Mouse (Mus musculus) embryonic facial prominence, embryonic 14.5 days (tissue): ENCODE measurements around the gene St3gal5. TPM values are rescaled to one million over a fixed set of nuclear protein-coding genes. Genes with fewer than 3 reads are reported as not detected.
"Not testable (repeated sequence)": the region's sequence is repeated elsewhere in the genome, so short reads cannot be mapped to it uniquely, and the experiment has no call there.

Experiments used
- ATAC-seq: fragments of 200-750 bp; cut with Nextera tagmentation; 2 replicates; pipeline ENCODE4 v1.8.0; 2017; ENCODE audit warnings: low read depth, moderate number of reproducible peaks, moderate TSS enrichment
- DNase-seq: peaks from one replicate; pipeline ENCODE4 v3.0.0-alpha.2; 2015; ENCODE audit warnings: low spot score
- H3K27ac ChIP-seq: fragments of 300-500 bp; sonication (generic); replicated peaks from 2 replicates; pipeline ENCODE4 v1.5.1; 2014; ENCODE audit warnings: low read depth, mild to moderate bottlenecking, low read length, moderate library complexity
- H3K27me3 ChIP-seq: fragments of 300-500 bp; sonication (generic); replicated peaks from 2 replicates; pipeline ENCODE4 v1.6.1; 2014; ENCODE audit warnings: low read length; ENCODE audit not compliant: control insufficient read depth, insufficient read depth
- H3K36me3 ChIP-seq: fragments of 300-500 bp; sonication (generic); 2 replicates; pipeline ENCODE4 v1.6.1; 2014; ENCODE audit warnings: low read length, mixed read lengths; ENCODE audit not compliant: control insufficient read depth, insufficient read depth
- H3K4me1 ChIP-seq: fragments of 300-500 bp; sonication (generic); 2 replicates; pipeline ENCODE4 v1.6.1; 2014; ENCODE audit warnings: antibody characterized with exemption, low read length; ENCODE audit not compliant: control insufficient read depth, insufficient read depth
- H3K4me2 ChIP-seq: fragments of 300-500 bp; sonication (generic); 2 replicates; pipeline ENCODE4 v1.6.1; 2014; ENCODE audit warnings: low read depth, mild to moderate bottlenecking, low read length, moderate library complexity, mixed read lengths
- H3K4me3 ChIP-seq: fragments of 300-500 bp; sonication (generic); 2 replicates; pipeline ENCODE4 v1.5.1; 2014; ENCODE audit warnings: low read depth, mild to moderate bottlenecking, low read length
- H3K9ac ChIP-seq: fragments of 300-500 bp; sonication (generic); 2 replicates; pipeline ENCODE4 v1.6.1; 2014; ENCODE audit warnings: low read depth, mild to moderate bottlenecking, low read length, moderate library complexity, mixed read lengths
- H3K9me3 ChIP-seq: fragments of 300-500 bp; sonication (generic); 2 replicates; pipeline ENCODE4 v1.6.1; 2016; ENCODE audit warnings: low read length; ENCODE audit not compliant: control insufficient read depth
- WGBS: fragments of 180-500 bp; shearing (Covaris S2); extraction: QIAGEN DNeasy Blood & Tissue Kit; methylation state at CpG from one replicate; pipeline ENCODE4 v1.1.7; 2014; 5-methylcytosine and 5-hydroxymethylcytosine counted together
- polyA plus RNA-seq: library from polyadenylated mRNA; unstranded; fragments of >200 nt; fragmentation: Nextera tagmentation; extraction: Ambion mirVana; gene quantifications from 2 replicates; pipeline ENCODE4 v1.2.1, GENCODE M21; 2014

Gene St3gal5
- polyA plus RNA-seq, 1 experiment from 2014 or later, result 31.3 TPM

- H3K9ac ChIP-seq, result not testable (repeated sequence)
These were observed 36.7 kb upstream of the St3gal5 start for GRCm38 (mm10) chr6:72060677-72061076.

GRCm38 (mm10) chr6:72063718-72064117 lies 33.7 kb upstream of the St3gal5 start:
- no peak for DNase-seq
- 86% methylated on average over 6 of the region's 6 CpGs for WGBS

More at GRCm38 (mm10) chr6:72060677-72061076, 36.7 kb upstream of the St3gal5 start:
- not testable (repeated sequence) for H3K4me3 ChIP-seq, H3K36me3 ChIP-seq, H3K27me3 ChIP-seq, DNase-seq, H3K4me1 ChIP-seq, H3K9me3 ChIP-seq, H3K27ac ChIP-seq, H3K4me2 ChIP-seq, ATAC-seq
- WGBS, result 71% methylated on average over 10 of the region's 10 CpGs

DNA sequence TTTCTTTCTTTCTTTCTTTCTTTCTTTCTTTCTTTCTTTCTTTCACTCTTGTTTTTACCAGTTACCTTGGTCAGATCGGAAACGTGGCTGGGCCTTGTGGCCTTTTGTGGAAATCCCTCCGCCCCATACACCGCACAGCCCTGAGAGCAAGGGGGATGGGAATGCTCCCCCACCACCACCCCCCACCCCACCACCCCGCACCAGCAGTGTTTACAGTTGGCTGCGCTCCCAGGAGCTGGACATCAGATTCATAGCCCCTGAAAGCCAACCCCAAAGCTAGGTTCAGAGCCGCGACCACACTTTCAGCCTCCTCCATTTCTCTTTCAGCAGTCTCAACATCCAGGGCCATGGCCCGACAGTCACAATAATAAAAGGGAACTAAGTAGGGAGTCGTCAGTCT lies 31.4 kb upstream of the St3gal5 start:
- Histone ChIP-seq H3K36me3 (no peaks in the 10 kb centered on the region), H3K27me3 (no peaks in the 10 kb centered on the region), H3K9ac (no peak overlapping the region), H3K9me3 (no peaks in the 10 kb centered on the region), H3K4me1 (no peaks in the 10 kb centered on the region), H3K4me3 (no peak overlapping the region), H3K4me2 (no peak overlapping the region), H3K27ac (no peak overlapping the region)
- DNase-seq (no peak), ATAC-seq (no peak)
- 63% methylated on average over 9 of the region's 10 CpGs for WGBS

More at GRCm38 (mm10) chr6:72063718-72064117, 33.7 kb upstream of the St3gal5 start:
- no peak overlapping the region for H3K4me3 ChIP-seq
- H3K4me2 ChIP-seq, result no peak overlapping the region
- no peaks in the 10 kb centered on the region for H3K9me3 ChIP-seq
- no peak overlapping the region for H3K27ac ChIP-seq
- no peaks in the 10 kb centered on the region for H3K4me1 ChIP-seq
- no peaks in the 10 kb centered on the region for H3K27me3 ChIP-seq
- no peak overlapping the region for H3K9ac ChIP-seq
- ATAC-seq, result no peak
- no peaks in the 10 kb centered on the region for H3K36me3 ChIP-seq

GRCm38 (mm10) chr6:72068436-72068835 lies 29.0 kb upstream of the St3gal5 start:
- Histone ChIP-seq H3K4me3 (no peak overlapping the region), H3K4me2 (no peak overlapping the region), H3K27me3 (no peaks in the 10 kb centered on the region), H3K4me1 (no peaks in the 10 kb centered on the region), H3K27ac (no peak overlapping the region), H3K9me3 (no peaks in the 10 kb centered on the region), H3K9ac (no peak overlapping the region), H3K36me3 (no peaks in the 10 kb centered on the region)
- WGBS, result 82% methylated on average over 4 of the region's 4 CpGs
- no peak for DNase-seq
- no peak for ATAC-seq

GRCm38 (mm10) chr6:72071281-72071870 lies 26.0 kb upstream of the St3gal5 start:
- Histone ChIP-seq H3K27me3 (no peaks in the 10 kb centered on the region), H3K27ac (no peak overlapping the region), H3K9ac (no peak overlapping the region), H3K4me1 (no peaks in the 10 kb centered on the region), H3K9me3 (no peaks in the 10 kb centered on the region), H3K36me3 (no peaks in the 10 kb centered on the region), H3K4me2 (no peak overlapping the region), H3K4me3 (no peak overlapping the region)
- WGBS, result 68% methylated on average over 5 of the region's 5 CpGs
- no peak for ATAC-seq
- no peak for DNase-seq

- no peaks in the 10 kb centered on the region for H3K4me1 ChIP-seq
- no peaks in the 10 kb centered on the region for H3K27me3 ChIP-seq
- no peak overlapping the region for H3K9ac ChIP-seq
- H3K36me3 ChIP-seq, result no peaks in the 10 kb centered on the region
- no peak overlapping the region for H3K4me3 ChIP-seq
- DNase-seq (no peak), ATAC-seq (no peak)
- 84% methylated on average over 4 of the region's 4 CpGs for WGBS
- H3K27ac ChIP-seq, result no peak overlapping the region
- no peaks in the 10 kb centered on the region for H3K9me3 ChIP-seq
- H3K4me2 ChIP-seq, result no peak overlapping the region
These were observed 23.6 kb upstream of the St3gal5 start for GRCm38 (mm10) chr6:72073781-72074180.

DNA sequence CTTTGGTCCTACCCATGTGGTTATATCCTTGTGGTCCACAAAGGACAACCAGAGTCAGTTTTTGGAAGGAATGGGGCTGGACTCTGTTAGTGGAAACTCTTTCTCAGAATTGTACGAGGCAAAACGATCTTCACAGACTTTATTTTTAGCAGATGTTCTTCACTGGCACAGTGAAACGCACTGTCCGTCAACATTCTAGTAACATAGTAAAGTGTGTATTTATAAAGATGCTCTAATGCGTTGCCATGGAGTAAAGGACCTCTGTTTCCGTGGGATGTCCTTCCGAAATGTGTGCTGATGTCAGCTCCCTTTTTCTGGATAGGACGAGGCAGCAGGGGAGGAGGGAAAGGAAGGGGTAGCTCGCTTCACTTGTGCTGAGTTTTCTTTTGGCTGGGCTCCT lies 20.9 kb upstream of the St3gal5 start:
- 46% methylated on average over 9 of the region's 9 CpGs for WGBS
- ATAC-seq, result peak; percentile 71
- Histone ChIP-seq H3K27ac (peak overlapping the region; percentile 24; the same call in 1 of the 2 replicates), H3K9ac (no peak overlapping the region), H3K36me3 (no peaks in the 10 kb centered on the region), H3K4me2 (no peak overlapping the region), H3K4me3 (no peak overlapping the region), H3K9me3 (no peaks in the 10 kb centered on the region), H3K4me1 (no peaks in the 10 kb centered on the region), H3K27me3 (no peaks in the 10 kb centered on the region)
- peak; percentile 59 for DNase-seq

GRCm38 (mm10) chr6:72078178-72078577 lies 19.2 kb upstream of the St3gal5 start:
- Histone ChIP-seq H3K9ac (no peak overlapping the region), H3K9me3 (no peaks in the 10 kb centered on the region), H3K4me2 (no peak overlapping the region), H3K4me1 (no peaks in the 10 kb centered on the region), H3K4me3 (no peak overlapping the region), H3K27ac (no peak overlapping the region), H3K27me3 (no peaks in the 10 kb centered on the region), H3K36me3 (no peaks in the 10 kb centered on the region)
- WGBS, result 74% methylated on average over 5 of the region's 5 CpGs
- ATAC-seq (no peak), DNase-seq (no peak)

DNA sequence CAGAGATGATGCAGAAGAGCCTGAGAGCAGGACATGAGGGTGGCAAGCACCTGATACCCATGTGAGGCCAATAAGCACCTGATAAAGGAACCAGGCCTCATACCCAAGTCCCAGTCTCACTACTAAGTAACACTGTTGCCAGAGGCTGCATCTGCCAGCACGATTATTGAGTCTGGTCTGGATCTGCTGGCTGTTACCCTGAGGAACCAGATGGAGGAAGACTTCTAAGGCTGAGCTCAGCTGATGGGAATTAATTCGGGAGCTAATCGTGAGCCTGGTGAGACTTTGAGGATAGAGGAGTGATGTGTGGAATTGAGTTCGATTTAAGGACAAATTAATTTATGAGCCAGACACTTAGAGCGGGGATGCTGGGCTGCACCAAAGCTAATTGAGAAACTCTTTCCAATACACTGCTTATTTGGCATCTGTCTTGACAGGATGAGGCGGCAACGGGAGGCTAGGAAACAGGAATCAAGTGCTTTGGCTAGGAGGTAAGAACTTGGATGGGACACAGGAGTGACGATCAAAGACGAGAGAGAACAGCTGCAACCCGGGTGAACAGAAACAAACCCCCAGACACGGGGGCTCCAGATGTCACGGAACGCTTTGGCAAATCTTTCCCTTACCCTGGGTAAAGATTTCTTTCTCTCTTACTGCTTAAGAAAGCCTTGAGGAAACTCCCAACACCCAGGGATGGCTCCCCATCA lies 15.9 kb upstream of the St3gal5 start:
- Histone ChIP-seq H3K27ac (no peak overlapping the region), H3K27me3 (no peaks in the 10 kb centered on the region), H3K9ac (no peak overlapping the region), H3K4me3 (no peak overlapping the region), H3K9me3 (no peaks in the 10 kb centered on the region), H3K4me2 (no peak overlapping the region), H3K36me3 (no peaks in the 10 kb centered on the region), H3K4me1 (no peaks in the 10 kb centered on the region)
- no peak for DNase-seq
- 77% methylated on average over 13 of the region's 13 CpGs for WGBS
- no peak for ATAC-seq
